Mouse (Mus musculus): ENCODE measurements around the gene Atad5. TPM values are rescaled to one million over a fixed set of nuclear protein-coding genes. Genes with fewer than 3 reads are reported as not detected.
A peak's percentile ranks its signal among the peaks of the same experiment; 100 is the strongest.
"Not testable (repeated sequence)": the region's sequence is repeated elsewhere in the genome, so short reads cannot be mapped to it uniquely, and the experiment has no call there.

The Atad5 gene
- polyA plus RNA-seq, 1 experiment from 2014 or later, result 7.1 TPM

DNA sequence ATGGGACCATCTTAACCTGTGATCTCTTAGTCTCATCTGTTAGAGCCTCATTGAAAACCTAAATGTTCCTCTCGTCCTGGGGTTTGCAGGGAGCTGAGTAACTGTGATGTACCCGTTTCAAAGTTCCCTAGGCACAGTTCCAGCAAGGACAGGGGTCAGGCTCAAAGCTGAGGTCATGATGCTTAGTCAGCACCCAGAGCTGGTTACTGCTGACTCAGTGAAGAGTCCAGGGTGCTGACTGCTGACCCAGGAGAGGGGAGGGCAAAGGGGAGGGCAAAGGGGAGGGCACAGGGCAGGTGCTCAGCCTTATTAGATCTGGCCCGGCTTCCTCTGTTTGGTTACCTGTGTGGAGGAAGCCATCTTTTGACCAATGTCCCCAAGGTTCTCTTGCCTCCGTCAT, 82.7 kb downstream of the Atad5 start:
- DNase-seq (no peak), ATAC-seq (ENCODE audit: low FRiP score, low TSS enrichment) (no peak)
- H3K36me3 ChIP-seq (ENCODE audit: control insufficient read depth, insufficient read depth, low read length), result no peaks in the 10 kb centered on the region
- no peaks in the 10 kb centered on the region for H3K9me3 ChIP-seq (ENCODE audit: control insufficient read depth, low read length)
- H3K9ac ChIP-seq (replicated peaks; ENCODE audit: low read length), result no peak overlapping the region
- no peak overlapping the region for H3K27ac ChIP-seq (replicated peaks; ENCODE audit: low read depth, low read length)
- no peaks in the 10 kb centered on the region for H3K4me1 ChIP-seq (ENCODE audit: control insufficient read depth, insufficient read depth, low read length)
- H3K27me3 ChIP-seq (ENCODE audit: control insufficient read depth, insufficient read depth, low read length), result no peaks in the 10 kb centered on the region
- WGBS, result 72% methylated on average over 4 of the region's 4 CpGs
- no peak overlapping the region for H3K4me3 ChIP-seq (replicated peaks; ENCODE audit: low read depth, low read length)
- H3K4me2 ChIP-seq (ENCODE audit: low read length), result no peak overlapping the region

DNA sequence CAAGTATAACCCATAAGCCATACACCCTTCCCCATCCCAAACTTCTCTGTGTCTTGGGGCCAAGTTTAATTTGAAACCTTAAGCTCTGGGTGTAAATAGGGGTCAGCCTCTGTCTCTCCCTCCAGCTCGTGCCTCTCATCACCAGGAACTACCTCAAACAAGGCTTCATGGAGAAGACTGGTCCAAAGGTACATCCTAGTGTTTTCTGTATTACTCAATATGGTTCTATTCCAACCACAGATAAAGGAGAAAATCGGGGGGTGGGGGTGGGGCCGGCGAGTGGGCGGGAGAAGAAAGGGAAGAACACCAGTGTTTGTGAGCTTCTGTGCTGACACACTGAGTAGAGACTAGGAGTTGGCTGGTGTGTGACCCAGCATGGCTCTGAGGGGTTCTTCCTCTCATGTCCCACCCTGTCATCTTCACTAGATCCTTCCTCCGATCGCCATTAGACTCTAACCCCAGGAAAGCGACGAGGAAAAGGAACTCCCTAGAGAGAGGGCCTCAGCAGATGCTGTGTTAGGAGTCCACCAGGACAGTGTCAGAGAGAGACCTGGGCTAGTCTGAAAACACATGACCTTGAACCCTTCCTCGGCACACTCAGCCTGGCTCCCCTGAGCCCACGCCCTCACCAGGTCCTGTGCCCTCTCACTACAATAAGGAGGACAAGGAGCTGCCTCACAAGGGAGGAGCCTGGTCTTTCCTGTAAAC, 84.9 kb downstream of the Atad5 start:
- Histone ChIP-seq H3K9ac (replicated peaks; ENCODE audit: low read length) (no peak overlapping the region), H3K4me1 (ENCODE audit: control insufficient read depth, insufficient read depth, low read length) (no peaks in the 10 kb centered on the region), H3K9me3 (ENCODE audit: control insufficient read depth, low read length) (no peaks in the 10 kb centered on the region), H3K27me3 (ENCODE audit: control insufficient read depth, insufficient read depth, low read length) (no peaks in the 10 kb centered on the region), H3K4me3 (replicated peaks; ENCODE audit: low read depth, low read length) (no peak overlapping the region), H3K36me3 (ENCODE audit: control insufficient read depth, insufficient read depth, low read length) (no peaks in the 10 kb centered on the region), H3K4me2 (ENCODE audit: low read length) (no peak overlapping the region), H3K27ac (replicated peaks; ENCODE audit: low read depth, low read length) (no peak overlapping the region)
- ATAC-seq (ENCODE audit: low FRiP score, low TSS enrichment) (no peak), DNase-seq (no peak)
- WGBS, result 81% methylated on average over 11 of the region's 11 CpGs

DNA sequence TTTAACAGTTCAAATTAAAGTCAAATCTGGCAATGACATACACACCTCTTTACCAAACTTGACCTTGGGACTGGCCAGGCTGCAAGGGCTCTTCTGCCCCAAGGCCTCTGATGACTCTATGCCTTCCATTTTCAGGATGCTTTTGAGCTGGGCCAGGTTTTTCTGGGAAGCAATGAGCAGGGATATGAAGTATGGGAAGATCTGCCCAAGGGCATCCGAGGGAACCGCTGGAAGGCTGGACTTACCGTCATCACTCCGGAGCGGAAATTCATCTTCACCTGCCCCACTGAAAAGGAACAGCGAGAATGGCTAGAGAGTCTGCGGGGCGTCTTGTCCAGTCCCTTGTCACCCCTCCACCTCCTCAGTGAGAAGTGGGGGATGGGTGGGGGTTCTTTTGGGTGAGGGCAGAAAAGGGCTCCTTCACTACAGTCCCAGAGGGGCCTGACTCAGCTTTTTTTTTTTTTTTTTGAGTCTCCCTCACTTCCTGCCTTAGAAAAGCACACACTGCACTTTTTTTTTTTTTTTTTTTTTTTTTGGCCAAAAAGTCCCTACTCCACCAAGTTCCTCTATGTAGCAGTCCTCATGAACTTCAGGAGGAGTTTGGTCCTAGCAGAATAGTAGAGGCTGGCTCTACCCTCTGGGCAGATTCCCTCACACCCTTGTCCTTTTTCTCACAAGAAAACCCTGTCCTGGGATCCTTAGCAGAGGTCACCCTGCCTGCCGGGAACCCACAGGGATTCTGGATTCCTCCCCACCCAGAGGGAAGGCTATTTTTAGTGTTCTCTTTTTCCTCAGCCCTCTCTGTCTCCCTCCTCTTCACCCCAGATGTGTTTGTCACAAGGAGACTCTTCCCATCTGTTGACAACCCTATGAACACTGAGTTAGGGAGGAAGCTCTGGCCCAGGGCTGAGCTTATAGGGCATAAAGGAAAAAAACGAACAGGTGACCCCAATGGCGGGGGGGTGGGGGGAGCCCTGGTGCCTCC, 88.0 kb downstream of the Atad5 start:
- H3K9me3 ChIP-seq (ENCODE audit: control insufficient read depth, low read length), result no peaks in the 10 kb centered on the region
- no peaks in the 10 kb centered on the region for H3K27me3 ChIP-seq (ENCODE audit: control insufficient read depth, insufficient read depth, low read length)
- ATAC-seq (ENCODE audit: low FRiP score, low TSS enrichment) (no peak), DNase-seq (no peak)
- no peaks in the 10 kb centered on the region for H3K36me3 ChIP-seq (ENCODE audit: control insufficient read depth, insufficient read depth, low read length)
- H3K4me2 ChIP-seq (ENCODE audit: low read length), result no peak overlapping the region
- no peak overlapping the region for H3K9ac ChIP-seq (replicated peaks; ENCODE audit: low read length)
- no peak overlapping the region for H3K27ac ChIP-seq (replicated peaks; ENCODE audit: low read depth, low read length)
- 81% methylated on average over 11 of the region's 11 CpGs for WGBS
- no peak overlapping the region for H3K4me3 ChIP-seq (replicated peaks; ENCODE audit: low read depth, low read length)
- no peaks in the 10 kb centered on the region for H3K4me1 ChIP-seq (ENCODE audit: control insufficient read depth, insufficient read depth, low read length)

DNA sequence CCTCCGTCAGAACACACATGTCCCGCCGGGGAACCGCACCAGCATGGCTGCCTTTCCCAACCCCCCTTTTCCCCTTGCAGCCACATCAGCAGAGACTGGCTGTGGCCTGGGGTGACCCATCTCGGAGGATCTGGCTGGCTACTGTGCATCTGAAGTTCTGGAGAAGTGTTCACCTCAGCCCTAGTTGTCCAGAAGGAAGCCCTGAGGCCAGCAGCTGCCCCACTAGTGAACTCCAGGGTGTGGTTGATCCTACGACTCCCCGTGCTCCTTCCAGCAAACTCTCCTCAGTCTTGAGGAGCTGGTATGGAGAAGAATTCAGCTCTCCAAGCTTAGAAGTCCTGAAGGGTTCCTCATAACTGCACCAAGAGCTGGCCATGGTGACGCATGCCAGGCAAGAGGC, 89.1 kb downstream of the Atad5 start:
- 89% methylated on average over 8 of the region's 8 CpGs for WGBS
- H3K4me3 ChIP-seq (replicated peaks; ENCODE audit: low read depth, low read length), result no peak overlapping the region
- H3K27ac ChIP-seq (replicated peaks; ENCODE audit: low read depth, low read length), result no peak overlapping the region
- DNase-seq, result no peak
- H3K36me3 ChIP-seq (ENCODE audit: control insufficient read depth, insufficient read depth, low read length), result no peaks in the 10 kb centered on the region
- no peak for ATAC-seq (ENCODE audit: low FRiP score, low TSS enrichment)
- no peaks in the 10 kb centered on the region for H3K9me3 ChIP-seq (ENCODE audit: control insufficient read depth, low read length)
- no peak overlapping the region for H3K9ac ChIP-seq (replicated peaks; ENCODE audit: low read length)
- no peak overlapping the region for H3K4me2 ChIP-seq (ENCODE audit: low read length)
- no peaks in the 10 kb centered on the region for H3K27me3 ChIP-seq (ENCODE audit: control insufficient read depth, insufficient read depth, low read length)
- H3K4me1 ChIP-seq (ENCODE audit: control insufficient read depth, insufficient read depth, low read length), result no peaks in the 10 kb centered on the region

DNA sequence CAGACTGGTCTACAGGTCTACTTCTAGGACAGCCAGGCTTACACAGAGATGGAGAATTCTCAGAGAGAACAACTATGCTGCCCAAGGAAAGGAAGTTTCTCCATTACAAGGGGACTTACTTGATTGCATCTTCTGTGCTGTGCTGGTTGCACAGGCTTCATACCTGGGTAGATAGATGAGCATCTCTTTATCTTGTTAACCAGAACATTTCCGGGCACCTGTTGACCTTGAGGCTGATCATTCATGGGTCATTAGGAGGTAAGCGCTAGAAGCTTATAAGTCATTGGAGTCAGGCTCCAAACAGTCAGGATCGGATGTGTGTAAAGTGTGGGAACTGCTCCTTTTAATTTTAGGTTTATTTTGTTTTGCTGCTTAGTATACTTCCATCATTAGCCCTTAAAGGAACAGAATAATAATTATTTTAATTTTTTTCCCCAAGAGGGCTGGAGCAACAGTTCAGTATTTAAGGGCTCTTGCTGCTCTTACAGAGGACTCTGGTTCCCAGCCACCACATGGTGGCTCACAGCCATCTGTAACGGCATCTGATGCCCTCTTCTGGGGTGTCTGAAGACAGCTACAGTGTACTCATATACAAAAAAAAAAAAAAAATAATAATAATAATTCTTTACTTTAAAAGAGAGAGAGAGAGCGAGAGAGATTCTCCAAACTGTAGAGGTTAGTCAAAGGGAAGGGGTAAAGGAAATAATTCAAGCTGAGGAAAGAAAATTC, 92.0 kb downstream of the Atad5 start:
- Histone ChIP-seq H3K9me3 (ENCODE audit: control insufficient read depth, low read length) (no peaks in the 10 kb centered on the region), H3K27ac (replicated peaks; ENCODE audit: low read depth, low read length) (no peak overlapping the region), H3K4me2 (ENCODE audit: low read length) (no peak overlapping the region), H3K4me3 (replicated peaks; ENCODE audit: low read depth, low read length) (no peak overlapping the region), H3K4me1 (ENCODE audit: control insufficient read depth, insufficient read depth, low read length) (no peaks in the 10 kb centered on the region), H3K27me3 (ENCODE audit: control insufficient read depth, insufficient read depth, low read length) (no peaks in the 10 kb centered on the region), H3K9ac (replicated peaks; ENCODE audit: low read length) (no peak overlapping the region), H3K36me3 (ENCODE audit: control insufficient read depth, insufficient read depth, low read length) (no peaks in the 10 kb centered on the region)
- WGBS, result 76% methylated on average over 5 of the region's 5 CpGs
- DNase-seq, result no peak
- no peak for ATAC-seq (ENCODE audit: low FRiP score, low TSS enrichment)

DNA sequence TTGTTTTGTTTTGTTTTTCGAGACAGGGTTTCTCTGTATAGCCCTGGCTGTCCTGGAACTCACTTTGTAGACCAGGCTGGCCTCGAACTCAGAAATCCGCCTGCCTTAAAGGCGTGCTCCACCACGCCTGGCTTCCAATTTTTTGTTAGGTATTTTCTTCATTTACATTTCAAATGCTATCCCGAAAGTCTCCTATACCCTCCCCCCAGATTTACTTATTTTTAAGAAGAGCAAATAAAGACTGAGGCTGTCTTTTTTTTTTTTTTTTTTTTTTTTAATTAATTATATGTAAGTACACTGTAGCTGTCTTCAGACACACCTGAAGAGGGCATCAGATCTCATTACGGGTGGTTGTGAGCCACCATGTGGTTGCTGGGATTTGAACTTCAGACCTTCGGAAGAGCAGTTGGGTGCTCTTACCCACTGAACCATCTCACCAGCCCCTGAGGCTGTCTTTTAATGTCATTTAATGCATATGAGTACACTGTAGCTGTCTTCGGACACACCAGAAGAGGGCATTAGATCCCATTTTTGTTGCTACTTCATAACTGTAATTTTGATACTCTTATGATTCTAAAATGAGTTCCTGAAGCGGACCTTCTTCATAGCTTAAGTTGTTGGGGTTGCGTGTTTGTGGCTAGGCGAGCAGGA, 94.0 kb downstream of the Atad5 start:
- 43% methylated on average over 12 of the region's 12 CpGs for WGBS
- ATAC-seq (ENCODE audit: low FRiP score, low TSS enrichment); H3K27ac ChIP-seq (replicated peaks; ENCODE audit: low read depth, low read length); H3K9me3 ChIP-seq (ENCODE audit: control insufficient read depth, low read length); DNase-seq; H3K27me3 ChIP-seq (ENCODE audit: control insufficient read depth, insufficient read depth, low read length); H3K36me3 ChIP-seq (ENCODE audit: control insufficient read depth, insufficient read depth, low read length); H3K4me1 ChIP-seq (ENCODE audit: control insufficient read depth, insufficient read depth, low read length): not testable (repeated sequence)
- peak overlapping the region; percentile 60 for H3K4me2 ChIP-seq (ENCODE audit: low read length)
- peak overlapping the region; percentile 58 for H3K9ac ChIP-seq (replicated peaks; ENCODE audit: low read length)
- H3K4me3 ChIP-seq (replicated peaks; ENCODE audit: low read depth, low read length), result peak overlapping the region; percentile 42

DNA sequence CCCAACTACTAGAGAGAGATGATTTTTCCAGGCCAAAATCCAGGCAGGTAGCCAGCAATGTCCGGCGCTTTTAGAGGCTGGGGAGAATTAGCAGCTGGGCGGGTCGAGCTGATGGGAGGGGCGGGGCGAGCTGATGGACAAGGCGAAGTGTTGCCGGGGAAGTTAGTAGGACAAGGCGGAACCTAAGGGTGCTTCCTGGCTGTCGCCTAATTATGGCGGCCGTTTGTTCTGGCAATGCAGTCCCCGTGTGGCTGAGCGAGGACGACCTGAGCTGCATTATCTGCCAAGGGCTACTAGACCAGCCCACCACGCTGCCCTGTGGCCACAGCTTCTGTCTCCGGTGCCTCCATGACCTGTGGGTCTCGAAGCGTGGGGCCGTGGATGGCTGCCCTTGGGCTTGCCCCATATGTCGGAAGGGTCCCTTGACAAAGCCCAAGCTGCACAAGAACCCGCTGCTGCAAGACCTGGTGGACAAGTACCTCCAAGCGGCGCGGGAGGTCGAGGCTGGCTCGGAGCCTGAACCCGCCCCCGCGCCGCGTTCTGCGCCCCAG, 94.6 kb downstream of the Atad5 start, which contains the start of gene Rnf135:
Rnf135 (plus strand) TSS at position 147 of the 551 bp plus-strand sequence.
- Histone ChIP-seq H3K27me3 (ENCODE audit: control insufficient read depth, insufficient read depth, low read length) (no peaks in the 10 kb centered on the region), H3K9me3 (ENCODE audit: control insufficient read depth, low read length) (no peaks in the 10 kb centered on the region), H3K4me3 (replicated peaks; ENCODE audit: low read depth, low read length) (peak within 1 kb of the TSS; percentile 42), H3K27ac (replicated peaks; ENCODE audit: low read depth, low read length) (no peak within 1 kb of the TSS), H3K4me2 (ENCODE audit: low read length) (peak within 1 kb of the TSS; percentile 60), H3K9ac (replicated peaks; ENCODE audit: low read length) (peak within 1 kb of the TSS; percentile 58), H3K36me3 (ENCODE audit: control insufficient read depth, insufficient read depth, low read length) (no peaks in the 10 kb centered on the region), H3K4me1 (ENCODE audit: control insufficient read depth, insufficient read depth, low read length) (no peaks in the 10 kb centered on the region)
- DNase-seq (peak; percentile 75), ATAC-seq (ENCODE audit: low FRiP score, low TSS enrichment) (no peak)
- WGBS, result 2% methylated on average over 33 of the region's 33 CpGs

DNA sequence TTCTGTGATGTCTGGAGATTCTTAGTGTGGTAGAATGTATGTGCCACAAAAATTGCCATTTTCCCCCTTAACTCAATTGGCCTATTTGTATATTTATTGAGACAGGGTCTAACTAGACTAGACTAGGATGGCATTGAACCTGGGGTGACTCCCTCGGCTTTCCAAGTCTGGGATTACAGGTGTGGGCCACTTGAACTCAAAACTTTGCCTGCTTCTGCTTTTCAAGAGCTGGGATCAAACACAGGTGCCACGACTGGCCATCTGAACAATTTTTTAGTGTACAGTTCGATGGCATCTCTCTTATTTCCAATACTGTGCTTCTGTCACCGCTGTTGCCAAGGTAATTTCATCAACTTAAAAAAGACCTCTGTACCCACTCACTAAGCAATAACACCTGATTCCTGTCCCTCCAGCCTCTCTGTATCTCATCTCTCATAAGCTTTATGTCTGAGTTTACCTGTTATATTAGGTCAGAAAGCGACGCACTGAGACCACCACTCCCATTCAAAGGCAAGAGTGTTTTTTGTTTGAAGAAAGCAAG, 95.4 kb downstream of the Atad5 start:
- ATAC-seq (ENCODE audit: low FRiP score, low TSS enrichment) (no peak), DNase-seq (no peak)
- Histone ChIP-seq H3K9ac (replicated peaks; ENCODE audit: low read length) (no peak overlapping the region), H3K36me3 (ENCODE audit: control insufficient read depth, insufficient read depth, low read length) (no peaks in the 10 kb centered on the region), H3K27ac (replicated peaks; ENCODE audit: low read depth, low read length) (no peak overlapping the region), H3K27me3 (ENCODE audit: control insufficient read depth, insufficient read depth, low read length) (no peaks in the 10 kb centered on the region), H3K4me1 (ENCODE audit: control insufficient read depth, insufficient read depth, low read length) (no peaks in the 10 kb centered on the region), H3K4me2 (ENCODE audit: low read length) (no peak overlapping the region; the same call in 1 of the 2 replicates), H3K4me3 (replicated peaks; ENCODE audit: low read depth, low read length) (no peak overlapping the region), H3K9me3 (ENCODE audit: control insufficient read depth, low read length) (no peaks in the 10 kb centered on the region)
- WGBS, result 90% methylated on average over 6 of the region's 6 CpGs
